Mouse (Mus musculus): ENCODE results near the gene Maats1. TPM values are rescaled to one million over a fixed set of nuclear protein-coding genes. Genes with fewer than 3 reads are reported as not detected.
A peak's percentile ranks its signal among the peaks of the same experiment; 100 is the strongest.
"Not testable (repeated sequence)": the region's sequence is repeated elsewhere in the genome, so short reads cannot be mapped to it uniquely, and the experiment has no call there.

Gene Maats1
- polyA plus RNA-seq, 1 experiment from 2014 or later, result not detected

- 3% methylated on average over 35 of the region's 35 CpGs for WGBS
- Histone ChIP-seq H3K27me3 (ENCODE audit: control insufficient read depth, insufficient read depth, low read length) (no peaks in the 10 kb centered on the region), H3K27ac (ENCODE audit: low read depth, low read length) (peak within 1 kb of the TSS; percentile 85), H3K4me3 (ENCODE audit: low read length) (peak within 1 kb of the TSS; percentile 85), H3K4me1 (ENCODE audit: control insufficient read depth, insufficient read depth, low read length) (0 out of 2 replicates have a peak, but pooled peaks cover 5% of the 10 kb centered on the region), H3K36me3 (ENCODE audit: control insufficient read depth, insufficient read depth, low read length) (peaks cover 22% of the 10 kb centered on the region), H3K9me3 (ENCODE audit: control insufficient read depth, low read length) (no peaks in the 10 kb centered on the region), H3K4me2 (replicated peaks; ENCODE audit: low read depth, low read length) (peak within 1 kb of the TSS; percentile 58), H3K9ac (ENCODE audit: low read depth, low read length) (peak within 1 kb of the TSS; percentile 86)
- peak; percentile 95 for ATAC-seq (ENCODE audit: low FRiP score, low TSS enrichment)
These were observed 4.8 kb upstream of the Maats1 start, which contains the start of the genes Cox17 and Gm21987 for GRCm38 (mm10) chr16:38346529-38347325. Gene Cox17 (plus strand): TSS chr16:38346991. Gene Gm21987 (plus strand): TSS chr16:38347040.

GRCm38 (mm10) chr16:38344941-38345725 lies 3.2 kb upstream of the Maats1 start:
- Histone ChIP-seq H3K27me3 (ENCODE audit: control insufficient read depth, insufficient read depth, low read length) (no peaks in the 10 kb centered on the region), H3K4me1 (ENCODE audit: control insufficient read depth, insufficient read depth, low read length) (0 out of 2 replicates have a peak, but pooled peaks cover 5% of the 10 kb centered on the region), H3K36me3 (ENCODE audit: control insufficient read depth, insufficient read depth, low read length) (peaks cover 7% of the 10 kb centered on the region), H3K9ac (ENCODE audit: low read depth, low read length) (no peak overlapping the region), H3K27ac (ENCODE audit: low read depth, low read length) (no peak overlapping the region), H3K4me2 (replicated peaks; ENCODE audit: low read depth, low read length) (no peak overlapping the region), H3K9me3 (ENCODE audit: control insufficient read depth, low read length) (no peaks in the 10 kb centered on the region), H3K4me3 (ENCODE audit: low read length) (no peak overlapping the region)
- 86% methylated on average over 3 of the region's 3 CpGs for WGBS
- peak; percentile 28; the same call in 1 of the 2 replicates for ATAC-seq (ENCODE audit: low FRiP score, low TSS enrichment)

- not testable (repeated sequence) for H3K27me3 ChIP-seq (ENCODE audit: control insufficient read depth, insufficient read depth, low read length); H3K27ac ChIP-seq (ENCODE audit: low read depth, low read length); H3K4me1 ChIP-seq (ENCODE audit: control insufficient read depth, insufficient read depth, low read length); H3K36me3 ChIP-seq (ENCODE audit: control insufficient read depth, insufficient read depth, low read length); ATAC-seq (ENCODE audit: low FRiP score, low TSS enrichment); H3K9ac ChIP-seq (ENCODE audit: low read depth, low read length); H3K4me3 ChIP-seq (ENCODE audit: low read length); H3K9me3 ChIP-seq (ENCODE audit: control insufficient read depth, low read length); H3K4me2 ChIP-seq (replicated peaks; ENCODE audit: low read depth, low read length)
- WGBS, result 97% methylated on average over 4 of the region's 4 CpGs
These were observed 3.9 kb downstream of the Maats1 start for GRCm38 (mm10) chr16:38338077-38338476.

- WGBS, result 20% methylated on average over 6 of the region's 6 CpGs
- Histone ChIP-seq H3K9me3 (ENCODE audit: control insufficient read depth, low read length) (peaks cover under 1% of the 10 kb centered on the region; the same call in 1 of the 2 replicates), H3K4me3 (ENCODE audit: low read length) (no peak overlapping the region), H3K9ac (ENCODE audit: low read depth, low read length) (no peak overlapping the region), H3K36me3 (ENCODE audit: control insufficient read depth, insufficient read depth, low read length) (no peaks in the 10 kb centered on the region), H3K4me1 (ENCODE audit: control insufficient read depth, insufficient read depth, low read length) (no peaks in the 10 kb centered on the region), H3K27ac (ENCODE audit: low read depth, low read length) (no peak overlapping the region), H3K27me3 (ENCODE audit: control insufficient read depth, insufficient read depth, low read length) (no peaks in the 10 kb centered on the region), H3K4me2 (replicated peaks; ENCODE audit: low read depth, low read length) (no peak overlapping the region)
- ATAC-seq (ENCODE audit: low FRiP score, low TSS enrichment), result no peak
These were observed 7.5 kb downstream of the Maats1 start for GRCm38 (mm10) chr16:38334431-38334830.

- Histone ChIP-seq H3K4me1 (ENCODE audit: control insufficient read depth, insufficient read depth, low read length) (no peaks in the 10 kb centered on the region), H3K9me3 (ENCODE audit: control insufficient read depth, low read length) (peaks cover 3% of the 10 kb centered on the region; the same call in 1 of the 2 replicates), H3K4me3 (ENCODE audit: low read length) (no peak overlapping the region), H3K9ac (ENCODE audit: low read depth, low read length) (no peak overlapping the region), H3K27ac (ENCODE audit: low read depth, low read length) (no peak overlapping the region), H3K27me3 (ENCODE audit: control insufficient read depth, insufficient read depth, low read length) (no peaks in the 10 kb centered on the region), H3K4me2 (replicated peaks; ENCODE audit: low read depth, low read length) (no peak overlapping the region), H3K36me3 (ENCODE audit: control insufficient read depth, insufficient read depth, low read length) (no peaks in the 10 kb centered on the region)
- WGBS, result 88% methylated on average over 3 of the region's 3 CpGs
- ATAC-seq (ENCODE audit: low FRiP score, low TSS enrichment), result no peak
These were observed 12.6 kb downstream of the Maats1 start for GRCm38 (mm10) chr16:38329340-38329739.

GRCm38 (mm10) chr16:38326778-38327397 lies 15.1 kb downstream of the Maats1 start:
- H3K9ac ChIP-seq (ENCODE audit: low read depth, low read length), result no peak overlapping the region
- WGBS, result 89% methylated on average over 11 of the region's 11 CpGs
- peaks cover 3% of the 10 kb centered on the region; the same call in 1 of the 2 replicates for H3K9me3 ChIP-seq (ENCODE audit: control insufficient read depth, low read length)
- H3K36me3 ChIP-seq (ENCODE audit: control insufficient read depth, insufficient read depth, low read length), result no peaks in the 10 kb centered on the region
- no peaks in the 10 kb centered on the region for H3K4me1 ChIP-seq (ENCODE audit: control insufficient read depth, insufficient read depth, low read length)
- H3K27me3 ChIP-seq (ENCODE audit: control insufficient read depth, insufficient read depth, low read length), result no peaks in the 10 kb centered on the region
- no peak overlapping the region for H3K27ac ChIP-seq (ENCODE audit: low read depth, low read length)
- no peak overlapping the region for H3K4me2 ChIP-seq (replicated peaks; ENCODE audit: low read depth, low read length)
- ATAC-seq (ENCODE audit: low FRiP score, low TSS enrichment), result no peak
- H3K4me3 ChIP-seq (ENCODE audit: low read length), result no peak overlapping the region

GRCm38 (mm10) chr16:38324311-38324710 lies 17.6 kb downstream of the Maats1 start:
- no peak overlapping the region for H3K4me3 ChIP-seq (ENCODE audit: low read length)
- 91% methylated on average over 15 of the region's 15 CpGs for WGBS

GRCm38 (mm10) chr16:38321452-38321935 lies 20.4 kb downstream of the Maats1 start:
- no peaks in the 10 kb centered on the region for H3K9me3 ChIP-seq (ENCODE audit: control insufficient read depth, low read length)
- no peaks in the 10 kb centered on the region for H3K36me3 ChIP-seq (ENCODE audit: control insufficient read depth, insufficient read depth, low read length)
- no peak overlapping the region for H3K27ac ChIP-seq (ENCODE audit: low read depth, low read length)
- H3K4me2 ChIP-seq (replicated peaks; ENCODE audit: low read depth, low read length), result 0 out of 2 replicates have a peak overlapping the region, but pooled peaks have one; percentile 1
- WGBS, result 38% methylated on average over 17 of the region's 17 CpGs
- H3K4me3 ChIP-seq (ENCODE audit: low read length), result no peak overlapping the region
- H3K27me3 ChIP-seq (ENCODE audit: control insufficient read depth, insufficient read depth, low read length), result no peaks in the 10 kb centered on the region
- 0 out of 2 replicates have a peak, but pooled peaks have one; percentile 49 for ATAC-seq (ENCODE audit: low FRiP score, low TSS enrichment)
- H3K9ac ChIP-seq (ENCODE audit: low read depth, low read length), result no peak overlapping the region
- no peaks in the 10 kb centered on the region for H3K4me1 ChIP-seq (ENCODE audit: control insufficient read depth, insufficient read depth, low read length)

More at GRCm38 (mm10) chr16:38324311-38324710, 17.6 kb downstream of the Maats1 start:
- peaks cover 1% of the 10 kb centered on the region; the same call in 1 of the 2 replicates for H3K9me3 ChIP-seq (ENCODE audit: control insufficient read depth, low read length)
- no peaks in the 10 kb centered on the region for H3K4me1 ChIP-seq (ENCODE audit: control insufficient read depth, insufficient read depth, low read length)
- H3K27ac ChIP-seq (ENCODE audit: low read depth, low read length), result no peak overlapping the region
- H3K9ac ChIP-seq (ENCODE audit: low read depth, low read length), result no peak overlapping the region
- H3K36me3 ChIP-seq (ENCODE audit: control insufficient read depth, insufficient read depth, low read length), result no peaks in the 10 kb centered on the region
- no peak for ATAC-seq (ENCODE audit: low FRiP score, low TSS enrichment)
- no peak overlapping the region for H3K4me2 ChIP-seq (replicated peaks; ENCODE audit: low read depth, low read length)
- H3K27me3 ChIP-seq (ENCODE audit: control insufficient read depth, insufficient read depth, low read length), result no peaks in the 10 kb centered on the region

Data from kidney, embryonic 14.5 days (tissue).